Mouse (Mus musculus) stomach, postnatal 0 days (tissue): Measurements from ENCODE around the gene Mt4.

ENCODE experiments used
- CTCF ChIP-seq: IDR thresholded peaks from 2 replicates; pipeline ENCODE4 v1.5.1; 2016; ENCODE audit warnings: antibody characterized with exemption, low read depth, mild to moderate bottlenecking, moderate library complexity
- EP300 ChIP-seq: optimal IDR thresholded peaks from 2 replicates; pipeline ENCODE3; 2016; ENCODE audit warnings: antibody characterized with exemption

DNA sequence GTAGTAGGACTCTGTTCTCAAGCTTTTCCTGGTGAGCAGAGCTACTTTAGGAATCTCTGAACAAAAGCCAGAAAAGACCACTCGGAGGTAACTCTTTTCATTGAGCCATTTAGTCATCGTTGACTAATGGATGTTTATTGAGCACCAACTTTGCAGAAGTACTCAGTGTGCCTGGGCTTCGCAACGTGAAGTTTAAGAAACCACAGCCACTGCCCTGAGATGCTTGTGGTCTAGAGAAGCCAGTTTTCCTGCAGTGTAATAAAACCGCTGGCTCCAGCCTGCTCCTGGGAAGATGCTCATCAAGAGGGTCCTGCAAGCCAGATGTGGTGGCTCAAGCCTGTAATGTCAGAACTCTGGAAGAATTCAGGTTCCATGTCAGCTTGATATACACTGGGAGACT, 4.9 kb upstream of the Mt4 start:
- TF ChIP-seq CTCF, result no peak
- TF ChIP-seq EP300, result no peak
